13 mouse cellular contexts compared by ENCODE assay signal in the genomic region with DNA sequence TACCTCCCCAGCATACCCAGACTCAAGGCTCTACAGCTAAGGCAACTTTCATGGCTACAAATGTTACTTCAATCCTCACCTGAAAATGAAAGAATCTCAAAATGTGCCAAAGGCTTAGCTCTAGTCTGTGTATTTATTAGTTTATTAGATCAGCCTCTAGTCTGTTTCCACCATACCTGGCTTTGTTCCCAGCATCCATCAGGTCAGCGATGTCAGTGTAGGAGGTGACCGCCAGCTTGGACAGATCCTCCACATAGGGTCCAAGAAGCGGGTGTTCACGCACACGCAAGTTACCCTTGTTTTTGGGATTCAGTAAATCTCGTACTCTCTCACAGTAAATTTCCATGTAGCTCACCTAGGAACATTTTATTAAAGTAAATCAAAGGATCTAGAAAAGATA.
"Had no signal": no experiment of that assay in that cellular context is flagged by ENCODE, and none has a peak within 500 bp of the region (broad histone marks: within the 10 kb centered on the region; RNA-seq: fewer than 3 reads in every experiment).

No protein-coding gene starts in this region.

- DNase-seq: gastrocnemius, adult 2 months; gastrocnemius, postnatal 10 days; gastrocnemius, postnatal 25 days; heart, postnatal 10 days; heart, postnatal 4 days; kidney, adult 18-20 months; kidney, adult 8-10 months; kidney, postnatal 10 days; kidney, postnatal 25 days; kidney, postnatal 4 days; liver; liver, embryonic 13.5 days; liver, postnatal 0 days had no signal
